Mouse (Mus musculus) heart, postnatal 4 days (tissue): Measurements from ENCODE around the gene Msrb2. TPM values are rescaled to one million over a fixed set of nuclear protein-coding genes. Genes with fewer than 3 reads are reported as not detected.

Source experiments
- DNase-seq: peaks from one replicate; pipeline ENCODE4 v3.0.0; 2021
- total RNA-seq, 2 experiments: library from RNA; stranded (reverse); gene quantifications; 2 replicates each; pipeline ENCODE4 v1.2.3; 2021

Msrb2 gene
- 10 to 100 TPM; 28.2 to 29.4 TPM for total RNA-seq

DNA sequence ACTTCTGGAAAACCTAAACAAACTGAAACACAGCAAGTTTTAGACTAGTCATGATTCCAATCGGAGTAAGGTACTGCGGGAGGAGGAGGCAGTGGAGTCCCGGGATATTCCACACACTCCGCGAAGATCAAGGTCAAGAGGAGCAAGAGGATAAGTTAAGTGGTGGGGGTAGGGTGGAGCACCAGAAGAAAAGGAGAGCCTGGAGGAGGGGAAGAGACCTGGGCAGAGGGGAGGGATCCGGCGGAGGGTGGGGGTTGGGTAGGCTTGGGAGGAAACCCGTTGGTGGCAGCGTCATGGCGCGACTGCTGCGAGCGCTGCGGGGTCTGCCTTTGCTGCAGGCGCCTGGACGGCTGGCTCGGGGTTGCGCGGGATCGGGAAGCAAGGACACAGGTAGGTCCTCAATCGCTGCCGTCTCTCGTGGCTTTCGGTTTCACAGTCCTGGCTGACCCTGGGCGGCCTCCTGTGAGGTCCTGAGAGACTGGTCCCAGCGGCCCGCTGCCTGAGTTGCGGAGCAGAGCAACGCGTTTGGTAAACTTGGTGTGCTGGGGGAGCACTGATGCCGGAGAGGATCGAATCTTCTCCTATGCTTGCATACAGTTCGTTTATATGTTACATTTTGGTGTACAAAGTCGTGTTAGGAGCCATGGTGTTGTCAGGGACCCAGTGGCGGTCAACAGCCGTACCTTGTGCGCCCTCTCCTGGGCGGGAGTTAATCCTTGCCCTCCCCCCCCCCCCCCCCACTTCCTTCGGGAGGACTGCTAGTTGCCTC is at the start of gene Msrb2:
Gene Msrb2 (plus strand): TSS at position 51 of the 769 bp plus-strand sequence.
- peak; percentile 80 for DNase-seq

DNA sequence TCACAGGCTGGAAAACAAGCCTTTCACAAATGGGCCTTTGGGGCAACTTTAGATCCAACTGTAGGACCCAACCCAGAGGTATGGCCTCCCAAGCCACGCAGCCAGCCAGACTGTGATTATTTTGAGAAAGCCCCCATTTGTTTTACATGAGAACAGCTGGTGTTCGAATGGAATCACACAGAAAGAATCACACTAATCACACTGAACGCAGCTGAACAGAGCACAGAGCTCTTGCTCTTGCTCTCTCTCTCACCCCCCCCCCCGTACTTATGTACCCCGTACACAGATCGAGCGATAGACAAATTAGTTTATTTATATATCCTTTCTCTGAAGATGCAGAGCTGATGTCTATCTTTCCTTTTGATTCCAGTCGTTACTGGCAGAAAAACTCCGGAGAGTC is 48.8 kb upstream of the Msrb2 start:
- DNase-seq, result no peak

DNA sequence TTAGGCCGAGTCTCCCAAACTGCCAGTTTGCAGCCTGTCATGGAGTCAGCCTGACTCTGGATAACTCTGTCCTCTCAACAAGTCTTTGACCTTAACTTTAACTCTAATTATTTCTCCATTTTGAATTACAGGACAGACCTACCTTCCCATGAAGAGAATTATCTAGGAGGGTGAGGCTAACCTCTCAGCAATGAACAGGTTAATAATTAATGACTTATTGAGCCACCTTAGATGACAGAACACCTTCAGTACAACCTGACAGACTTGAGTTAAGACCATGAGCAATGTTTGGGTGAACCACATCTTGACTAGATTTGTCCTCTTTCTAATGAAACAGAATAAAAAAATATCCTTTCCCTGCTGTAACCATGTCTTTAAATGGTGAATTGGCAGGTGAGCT is 44.9 kb upstream of the Msrb2 start:
- no peak for DNase-seq

DNA sequence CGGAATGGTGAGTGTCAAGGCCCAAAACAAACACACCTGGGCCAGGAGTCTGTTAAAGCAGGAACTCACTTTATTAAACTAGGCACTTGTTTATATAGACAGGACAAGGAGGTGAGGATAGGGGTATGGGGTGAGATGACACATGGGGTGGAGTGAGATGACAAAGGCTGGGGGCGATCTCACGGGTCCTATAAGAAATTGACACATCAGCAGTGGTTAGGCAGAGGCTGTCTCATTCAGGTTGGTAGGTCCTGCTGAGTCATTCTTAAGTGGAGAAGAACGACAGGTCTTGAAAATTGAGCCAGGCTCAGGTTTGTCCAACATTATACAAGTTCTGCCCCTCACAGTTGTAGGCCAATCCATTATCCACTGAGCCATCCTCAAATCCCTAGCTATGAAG is 43.4 kb upstream of the Msrb2 start:
- no peak for DNase-seq

DNA sequence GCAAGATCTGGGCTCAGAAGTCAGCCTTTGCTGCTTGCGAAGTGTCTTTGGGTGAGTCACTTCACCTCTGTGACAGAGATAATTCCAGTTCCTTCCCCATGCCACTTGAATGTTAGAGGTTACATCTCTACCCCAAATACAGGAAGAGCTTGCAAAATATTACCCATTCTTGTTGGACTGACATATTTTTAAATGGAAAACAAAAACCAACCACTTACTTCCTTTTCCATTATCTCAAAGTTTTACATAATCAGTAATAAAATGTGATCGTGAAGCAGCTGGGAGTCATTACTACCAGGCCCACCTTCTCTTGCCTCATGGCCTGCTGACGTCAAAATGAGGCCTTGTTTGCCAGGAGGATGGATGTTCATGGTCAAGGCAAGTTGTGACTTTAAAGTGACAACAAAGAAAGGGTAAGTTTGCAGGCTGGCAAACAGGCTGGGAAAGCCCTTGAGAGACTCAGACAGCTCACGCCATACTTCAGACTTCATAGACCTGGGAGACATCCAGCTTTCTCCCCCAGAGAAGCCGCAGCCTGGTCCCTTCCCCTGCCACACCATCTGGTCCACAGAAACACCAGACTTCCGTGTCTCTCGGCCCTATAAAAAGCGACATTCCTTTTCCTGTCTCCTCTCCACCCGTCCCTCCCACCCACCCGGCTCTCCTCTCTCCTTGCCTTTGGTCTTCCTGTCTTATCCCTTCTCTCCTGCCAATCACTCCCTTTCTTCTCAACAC is 27.2 kb upstream of the Msrb2 start:
- DNase-seq, result peak; percentile 15

DNA sequence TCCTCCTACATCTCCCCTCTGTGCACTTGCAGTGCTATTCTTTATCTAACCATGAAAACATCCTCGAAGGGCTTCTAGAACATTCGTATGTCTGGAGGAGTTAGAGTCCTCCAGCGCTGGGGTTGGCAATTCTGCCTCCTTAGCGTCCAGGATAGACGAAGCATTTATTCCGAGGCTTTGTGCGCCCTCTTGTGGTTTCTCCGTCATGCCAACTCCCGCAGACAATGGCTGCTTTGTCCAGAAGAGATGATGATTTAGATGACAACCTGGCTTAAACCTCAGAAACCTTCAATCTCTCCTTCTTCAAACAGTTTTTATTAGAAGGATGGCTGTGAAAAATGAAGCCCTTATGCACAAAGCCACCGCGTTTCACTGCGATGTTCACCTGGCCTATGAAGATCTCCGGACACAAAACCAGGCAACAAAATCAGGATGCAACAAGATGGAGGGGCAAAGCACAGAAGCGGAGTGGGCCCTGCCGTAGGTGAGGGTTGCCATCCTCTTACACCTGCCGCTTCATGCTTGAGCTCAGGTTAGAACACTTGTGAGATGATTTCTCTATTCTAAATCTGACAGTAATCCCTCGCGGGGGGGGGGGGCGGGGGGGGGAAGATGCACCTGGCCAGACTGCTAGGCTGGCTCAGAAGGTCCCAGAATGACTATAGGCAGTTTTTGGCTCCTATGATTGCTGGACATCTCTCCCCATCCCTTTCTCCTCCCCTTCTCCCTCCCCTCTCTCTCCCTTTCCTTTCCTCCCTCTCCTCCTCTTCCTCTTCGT is 26.4 kb upstream of the Msrb2 start:
- peak; percentile 93 for DNase-seq

DNA sequence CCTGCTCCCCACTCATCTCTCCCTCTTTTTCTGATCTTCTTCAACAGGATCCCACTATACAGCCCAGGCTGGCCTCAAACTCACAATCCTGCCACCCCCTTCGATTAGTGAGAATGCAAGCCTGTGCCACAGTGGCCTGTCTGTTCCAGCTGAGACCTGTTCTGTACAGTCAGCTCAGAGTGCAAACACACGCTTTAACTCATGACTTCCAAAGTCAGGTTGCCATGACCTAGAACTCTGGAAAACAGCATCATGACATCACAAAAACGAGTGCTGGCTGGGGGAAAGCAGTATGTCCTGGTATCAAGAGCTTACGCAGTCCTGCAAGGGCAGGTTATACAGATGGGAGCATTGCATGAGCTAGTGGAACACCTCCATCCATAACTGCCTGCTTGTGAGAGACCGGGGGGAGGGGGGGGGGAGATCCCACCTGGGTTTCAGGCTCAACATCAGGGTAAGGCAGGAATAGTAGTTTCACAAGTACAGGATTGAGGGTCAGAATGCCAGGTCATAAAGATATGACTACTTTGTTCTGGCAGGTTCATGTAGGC is 25.8 kb upstream of the Msrb2 start:
- DNase-seq, result no peak

DNA sequence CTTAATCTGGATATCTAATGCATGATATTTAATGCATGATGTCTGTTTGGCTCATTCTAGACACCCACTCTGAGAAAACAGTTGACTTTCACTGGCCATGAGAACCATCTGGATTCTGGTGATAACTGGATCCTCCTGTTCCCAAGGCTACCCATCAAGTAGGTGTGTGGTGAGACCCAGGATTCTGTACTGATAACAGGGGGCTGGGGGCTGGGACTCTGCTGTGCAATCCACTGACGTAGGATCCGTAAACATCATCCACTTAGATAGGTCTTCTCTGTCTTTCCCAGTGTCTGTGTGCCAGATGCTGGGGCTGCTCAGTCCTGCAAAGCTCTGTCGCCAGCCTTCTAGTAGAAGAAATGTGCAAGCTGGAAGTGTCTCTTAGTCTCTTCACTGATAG is 22.8 kb upstream of the Msrb2 start:
- DNase-seq, result no peak

DNA sequence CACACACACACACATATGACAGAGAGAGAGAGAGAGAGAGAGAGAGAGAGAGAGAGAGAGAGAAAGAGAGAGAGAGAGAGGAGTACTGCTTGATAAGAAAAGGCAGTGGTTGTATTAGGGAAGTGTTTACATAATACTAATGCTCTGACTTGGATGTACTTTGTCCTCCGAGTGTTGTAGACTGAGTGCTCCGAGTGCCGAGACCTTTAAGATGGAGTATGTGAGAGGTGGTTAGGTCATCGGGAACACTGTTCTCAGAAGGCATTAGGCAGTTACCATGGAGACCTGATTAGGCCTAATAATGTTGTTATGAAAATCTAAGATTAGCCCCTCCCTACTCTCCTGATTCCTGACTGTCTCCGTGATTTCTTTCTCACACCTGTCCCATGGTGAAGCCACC is 21.1 kb upstream of the Msrb2 start:
- DNase-seq, result no peak

DNA sequence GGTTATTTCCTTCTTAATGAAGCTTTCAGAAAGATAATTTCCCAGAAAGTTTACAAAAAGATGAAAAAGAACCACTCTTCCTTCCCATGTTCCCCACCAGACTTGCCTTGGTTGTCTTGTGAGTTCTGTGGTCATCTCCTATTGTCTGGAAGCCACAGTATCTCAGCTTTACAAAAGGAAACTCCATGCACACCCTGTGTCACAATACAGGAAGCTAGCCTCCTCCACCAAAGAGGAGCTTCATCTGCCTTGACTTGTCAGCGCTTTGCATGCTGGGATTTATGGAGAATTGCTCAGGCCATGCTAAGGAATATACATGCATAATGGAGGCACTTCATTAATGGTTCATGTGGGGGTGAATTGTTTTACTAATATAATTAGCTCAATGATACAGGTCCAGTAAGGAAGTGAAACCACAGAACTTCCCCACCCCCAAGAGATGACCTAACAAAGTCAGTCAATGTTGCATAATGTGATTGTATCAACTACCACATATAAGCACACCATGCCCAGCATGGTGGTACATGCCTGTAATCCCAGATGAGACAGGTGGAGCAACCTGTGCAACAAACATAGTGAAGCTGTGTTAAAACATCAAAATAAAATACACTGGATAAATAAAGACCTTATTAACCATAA is 19.5 kb upstream of the Msrb2 start:
- no peak for DNase-seq

DNA sequence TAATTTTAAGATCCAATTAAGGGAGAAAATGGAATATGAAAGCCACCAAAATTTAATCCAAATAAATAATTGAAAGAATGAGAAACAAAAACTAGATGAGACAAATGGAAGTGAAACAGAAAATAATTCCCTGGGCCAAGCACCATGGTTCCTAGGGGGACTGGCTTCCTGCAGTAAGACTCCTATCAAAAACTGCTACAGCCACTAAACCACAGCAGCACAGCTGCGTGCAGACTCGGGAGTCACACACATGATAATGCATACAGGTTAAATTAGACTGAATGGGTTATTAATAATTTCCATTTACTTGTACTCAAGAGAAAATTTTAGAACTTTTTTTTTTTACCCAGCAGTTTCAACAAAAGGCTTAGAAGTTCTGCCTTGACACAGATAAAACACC is 18.1 kb upstream of the Msrb2 start:
- no peak for DNase-seq

DNA sequence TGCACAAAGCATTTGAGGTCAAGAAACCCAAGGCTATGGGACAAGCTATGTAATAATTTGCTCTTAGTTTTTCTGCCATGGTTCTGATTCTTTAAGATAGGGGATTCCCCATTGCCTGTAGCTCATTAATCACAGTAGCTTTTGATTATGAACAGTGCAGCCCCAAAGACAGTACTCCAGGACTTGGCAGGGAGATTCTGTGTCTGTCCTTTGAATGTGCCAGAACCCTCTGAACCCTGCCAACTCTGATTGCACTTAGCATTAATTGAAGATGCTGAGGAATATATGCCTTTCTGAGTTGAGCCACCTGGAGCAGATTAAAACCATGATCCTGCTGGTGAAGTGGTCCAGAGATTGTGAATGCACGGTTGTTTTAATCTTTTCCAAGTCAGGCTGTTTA is 8.4 kb upstream of the Msrb2 start:
- DNase-seq, result no peak

DNA sequence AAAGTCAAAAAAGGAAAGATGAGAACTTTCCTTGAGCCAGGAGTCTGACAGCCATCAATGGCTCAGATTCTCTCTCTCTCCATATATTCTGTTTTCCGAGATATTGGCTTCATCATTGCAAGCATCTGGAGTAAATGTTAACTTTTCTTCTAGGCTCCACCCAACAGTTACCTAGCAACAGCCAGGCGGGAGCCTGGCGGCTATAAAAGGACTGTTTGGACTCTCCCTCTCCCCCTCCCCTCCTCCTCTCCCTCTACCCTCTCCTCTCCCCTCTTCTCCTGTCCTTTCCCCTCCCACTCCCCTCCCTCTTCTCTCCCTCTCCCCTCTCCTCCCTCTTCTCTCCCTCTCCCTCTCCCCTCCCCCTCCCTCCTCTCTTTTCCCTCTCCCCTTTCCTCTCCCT is 4.8 kb upstream of the Msrb2 start:
- no peak for DNase-seq

DNA sequence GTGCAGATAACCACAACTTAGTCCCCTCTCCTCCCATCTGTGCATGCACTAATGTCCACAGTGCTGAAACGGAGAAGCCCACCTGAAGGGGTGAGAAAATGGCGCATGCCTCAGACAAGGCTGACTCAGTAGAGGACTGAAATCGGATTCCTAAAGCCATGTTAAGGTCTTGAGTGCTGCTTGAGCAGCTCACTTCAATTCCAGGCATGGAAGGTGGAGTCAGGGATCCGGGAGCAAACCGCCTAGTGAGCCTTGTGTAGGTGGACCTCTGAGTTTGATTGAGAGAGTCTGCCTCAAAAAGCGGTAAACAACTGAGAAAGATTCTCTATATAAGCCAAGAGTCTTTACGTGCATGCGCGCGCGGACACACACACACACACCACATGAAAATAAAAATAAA is 4.1 kb upstream of the Msrb2 start:
- no peak for DNase-seq

DNA sequence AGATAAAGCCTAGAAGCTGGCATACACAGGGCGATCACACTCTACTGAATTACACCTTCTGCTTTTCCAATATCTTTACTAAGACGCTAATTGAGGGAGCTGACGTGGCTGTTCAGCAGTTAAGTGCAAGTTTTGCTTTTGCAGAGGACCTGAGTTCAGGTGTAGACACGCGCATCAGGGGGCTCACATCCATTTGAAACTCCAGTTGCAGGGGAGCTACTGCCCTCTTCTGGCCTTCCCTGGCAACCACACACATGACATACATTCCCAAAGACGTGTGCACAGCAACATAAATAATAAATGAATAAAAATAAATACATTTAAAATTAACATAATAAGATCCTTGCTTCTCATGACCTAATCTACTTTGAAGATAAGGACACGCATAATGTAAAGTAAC is 2.5 kb downstream of the Msrb2 start:
- DNase-seq, result no peak

DNA sequence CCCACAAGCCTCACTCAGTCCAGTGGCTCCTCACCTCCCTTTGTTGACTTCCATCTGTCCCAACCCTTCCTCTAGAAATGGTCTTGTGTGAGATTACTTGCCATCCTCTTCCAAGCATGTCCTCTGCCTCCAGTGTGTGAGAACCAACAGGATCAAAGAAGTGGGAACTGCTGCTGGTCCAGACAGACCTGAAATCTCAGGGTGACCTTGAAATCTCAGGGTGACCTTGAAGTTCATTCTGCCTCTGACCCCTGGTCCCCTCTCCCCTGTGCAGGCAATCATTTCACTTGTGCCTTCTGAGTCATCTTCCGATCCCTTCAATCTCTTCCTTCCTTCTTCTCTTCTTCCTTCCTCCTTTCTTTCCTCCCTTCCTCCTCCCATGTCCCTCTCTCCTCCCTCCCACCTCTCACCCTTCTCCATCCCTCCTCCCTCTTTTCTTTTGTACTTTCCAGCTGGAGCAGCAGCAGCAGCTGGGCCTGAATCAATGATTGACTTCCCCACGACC is 9.3 kb downstream of the Msrb2 start:
- no peak for DNase-seq

DNA sequence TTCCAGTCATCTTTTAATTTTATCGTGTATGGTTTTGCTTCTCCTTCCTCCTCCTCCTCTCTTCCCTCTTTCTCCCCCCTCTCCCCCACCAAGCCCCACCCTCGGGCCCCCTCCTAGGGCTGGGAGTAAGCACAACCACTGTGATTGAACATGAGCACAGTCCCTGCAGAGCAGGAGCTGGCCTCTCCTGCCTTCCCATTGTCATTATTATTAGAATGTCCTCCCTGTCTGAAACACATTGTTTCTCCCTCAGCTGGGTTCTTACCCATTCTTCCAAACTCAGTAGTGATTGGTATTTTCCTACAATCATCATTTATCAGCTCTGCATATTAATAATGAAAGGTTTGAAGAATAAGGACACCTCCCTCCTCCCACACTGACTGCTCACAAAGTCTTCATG is 9.7 kb downstream of the Msrb2 start:
- no peak for DNase-seq

DNA sequence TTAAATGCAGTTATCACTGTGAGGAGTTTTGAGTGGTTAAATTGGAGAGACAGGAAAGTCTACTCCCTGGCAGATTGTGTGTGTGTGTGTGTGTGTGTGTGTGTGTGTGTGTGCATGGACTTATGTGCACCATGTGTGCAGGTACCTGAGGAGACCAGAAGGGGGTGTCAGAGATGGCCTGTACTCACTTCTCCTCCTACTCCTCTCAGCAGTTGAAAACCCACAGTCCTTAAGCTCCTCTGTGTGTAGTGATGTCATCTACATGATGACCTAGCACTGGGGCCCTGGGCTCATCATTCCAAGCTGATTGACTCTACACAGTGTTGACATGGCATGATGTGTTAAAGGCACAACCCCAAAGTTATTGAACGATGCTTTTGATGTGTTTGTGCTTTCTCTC is 11.0 kb downstream of the Msrb2 start:
- no peak for DNase-seq

DNA sequence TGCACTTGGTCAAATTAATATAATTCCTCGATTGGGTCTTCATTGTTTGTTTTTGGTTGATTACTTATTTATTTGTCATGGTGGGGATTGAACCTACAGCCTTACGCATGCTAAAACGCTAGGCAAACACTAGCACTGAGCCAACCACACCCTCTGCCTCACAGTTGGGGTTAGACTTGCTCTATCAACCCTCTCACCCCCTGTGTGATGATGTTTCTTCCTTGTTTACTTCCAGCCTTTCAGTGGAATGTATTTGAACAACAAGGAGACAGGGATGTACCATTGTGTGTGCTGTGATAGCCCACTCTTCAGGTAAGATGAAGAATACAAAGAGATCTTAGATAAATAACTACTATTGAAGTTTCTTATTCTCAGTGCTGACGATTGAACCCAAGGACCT is 11.8 kb downstream of the Msrb2 start:
- DNase-seq, result no peak

DNA sequence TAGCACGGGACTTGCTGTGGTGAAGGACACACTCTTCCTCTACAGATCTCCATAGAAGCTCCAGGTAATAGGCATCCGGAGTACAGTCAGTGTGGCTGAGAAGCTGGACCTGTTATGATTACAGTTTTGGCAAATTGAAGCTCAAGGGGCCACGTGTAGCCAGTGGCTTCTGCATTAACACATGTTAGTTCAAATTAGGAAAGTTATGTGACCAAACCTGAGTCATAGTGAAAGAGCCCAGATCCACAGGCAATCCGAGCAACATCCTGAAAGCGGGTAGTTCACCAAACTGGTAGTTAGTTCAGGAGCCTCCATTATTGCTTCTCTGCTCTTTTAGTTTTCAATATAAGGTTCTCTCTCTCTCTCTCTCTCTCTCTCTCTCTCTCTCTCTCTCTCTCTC is 14.5 kb downstream of the Msrb2 start:
- no peak for DNase-seq

DNA sequence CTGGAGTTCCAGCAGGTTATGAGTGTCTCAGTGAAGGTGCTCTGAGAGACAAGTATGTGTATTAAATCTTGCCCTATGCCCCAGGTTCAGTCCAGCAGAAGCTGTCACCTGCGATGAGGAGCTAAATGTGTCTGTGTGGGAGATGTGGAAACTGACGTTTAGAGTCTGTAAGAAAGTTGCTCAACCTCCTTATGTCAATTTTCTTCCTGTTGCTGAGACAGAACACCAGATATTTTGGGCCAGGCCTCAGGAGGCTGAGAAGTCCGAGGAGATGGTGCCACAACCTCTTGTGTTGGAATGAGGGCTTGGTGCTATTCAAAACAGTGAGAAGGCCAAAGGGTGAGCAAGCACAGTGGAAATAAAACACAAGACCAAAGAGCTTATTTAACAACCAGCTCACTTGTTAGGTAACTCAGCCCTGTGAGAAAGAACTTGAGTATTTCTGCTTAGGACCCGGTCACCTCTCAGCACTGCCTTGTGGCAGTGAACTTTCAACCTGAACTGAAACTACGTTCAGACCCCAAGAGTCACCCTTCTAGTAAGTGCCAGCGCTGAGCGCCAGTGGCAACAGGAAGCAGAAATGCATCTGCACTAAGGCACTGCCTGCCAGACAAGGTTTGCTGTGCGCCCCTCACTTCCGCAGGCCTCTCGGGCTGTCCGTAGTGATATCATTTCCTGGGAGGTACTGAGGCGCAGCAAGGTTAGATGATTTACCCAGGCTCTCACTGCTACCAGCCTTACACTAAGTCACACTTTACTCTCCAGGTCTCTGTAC is 17.3 kb downstream of the Msrb2 start:
- no peak for DNase-seq
